Mouse (Mus musculus): ENCODE data around the gene Irf3.
A peak's percentile ranks its signal among the peaks of the same experiment; 100 is the strongest.

Gene Irf3

GRCm38 (mm10) chr7:44997231-44997939, at the start of gene Irf3:
Gene Irf3 (plus strand): TSS chr7:44997648.
- peak; percentile 96 to 97 for DNase-seq (ENCODE audit: low spot score in 2 of 2)

- no peak for DNase-seq (ENCODE audit: low spot score in 2 of 2)
Observed at GRCm38 (mm10) chr7:44949922-44950321, 47.5 kb upstream of the Irf3 start.

GRCm38 (mm10) chr7:44951960-44952359, 45.5 kb upstream of the Irf3 start:
- DNase-seq (ENCODE audit: low spot score in 2 of 2): no peak

- DNase-seq (ENCODE audit: low spot score in 2 of 2): peak; percentile 78 to 83
Observed at GRCm38 (mm10) chr7:44952611-44953306, 44.7 kb upstream of the Irf3 start.

- no peak for DNase-seq (ENCODE audit: low spot score in 2 of 2)
Observed at GRCm38 (mm10) chr7:44953561-44953960, 43.9 kb upstream of the Irf3 start.

GRCm38 (mm10) chr7:44954091-44954885, 43.2 kb upstream of the Irf3 start:
- DNase-seq (ENCODE audit: low spot score in 2 of 2): no peak

- DNase-seq (ENCODE audit: low spot score in 2 of 2): no peak
Observed at GRCm38 (mm10) chr7:44955628-44956027, 41.8 kb upstream of the Irf3 start.

- DNase-seq (ENCODE audit: low spot score in 2 of 2): no peak
Observed at GRCm38 (mm10) chr7:44956266-44956665, 41.2 kb upstream of the Irf3 start.

GRCm38 (mm10) chr7:44957183-44957835, 40.1 kb upstream of the Irf3 start:
- no peak for DNase-seq (ENCODE audit: low spot score in 2 of 2)

GRCm38 (mm10) chr7:44958208-44958607, 39.2 kb upstream of the Irf3 start:
- no peak for DNase-seq (ENCODE audit: low spot score in 2 of 2)

- DNase-seq (ENCODE audit: low spot score in 2 of 2): no peak
Observed at GRCm38 (mm10) chr7:44959281-44959680, 38.2 kb upstream of the Irf3 start.

GRCm38 (mm10) chr7:44959874-44960511, 37.5 kb upstream of the Irf3 start:
- no peak for DNase-seq (ENCODE audit: low spot score in 2 of 2)

GRCm38 (mm10) chr7:44960512-44960910, 36.9 kb upstream of the Irf3 start:
- DNase-seq (ENCODE audit: low spot score in 2 of 2): no peak

- DNase-seq (ENCODE audit: low spot score in 2 of 2): no peak
Observed at GRCm38 (mm10) chr7:44962337-44962736, 35.1 kb upstream of the Irf3 start.

GRCm38 (mm10) chr7:44962831-44963230, 34.6 kb upstream of the Irf3 start:
- no peak for DNase-seq (ENCODE audit: low spot score in 2 of 2)

- DNase-seq (ENCODE audit: low spot score in 2 of 2): no peak
Observed at GRCm38 (mm10) chr7:44964990-44965389, 32.5 kb upstream of the Irf3 start.

- DNase-seq (ENCODE audit: low spot score in 2 of 2): no peak
Observed at GRCm38 (mm10) chr7:44965975-44966374, 31.5 kb upstream of the Irf3 start.

- no peak for DNase-seq (ENCODE audit: low spot score in 2 of 2)
Observed at GRCm38 (mm10) chr7:44966638-44967037, 30.8 kb upstream of the Irf3 start.

GRCm38 (mm10) chr7:44970231-44970691, 27.2 kb upstream of the Irf3 start:
- DNase-seq (ENCODE audit: low spot score in 2 of 2): peak; percentile 80 to 82

GRCm38 (mm10) chr7:44971142-44971541, 26.3 kb upstream of the Irf3 start:
- DNase-seq (ENCODE audit: low spot score in 2 of 2): no peak

- DNase-seq (ENCODE audit: low spot score in 2 of 2): no peak
Observed at GRCm38 (mm10) chr7:44973415-44974130, 23.9 kb upstream of the Irf3 start.

Data from frontal cortex, postnatal 36 days (tissue).